Mouse (Mus musculus) embryonic facial prominence, embryonic 10.5 days (tissue): ENCODE measurements around the gene Samd11. TPM values are rescaled to one million over a fixed set of nuclear protein-coding genes. Genes with fewer than 3 reads are reported as not detected.

ENCODE experiments used
- DNase-seq: peaks from one replicate; pipeline ENCODE4 v3.0.0-alpha.2; 2017; ENCODE audit warnings: low spot score
- H3K27ac ChIP-seq: fragments of 300-500 bp; sonication (generic); replicated peaks from 2 replicates; pipeline ENCODE4 v1.5.1; 2016; ENCODE audit warnings: mild to moderate bottlenecking
- H3K27me3 ChIP-seq: fragments of 300-500 bp; sonication (generic); replicated peaks from 2 replicates; pipeline ENCODE4 v1.6.1; 2016; ENCODE audit warnings: low read depth, mild to moderate bottlenecking; ENCODE audit not compliant: poor library complexity, severe bottlenecking
- H3K36me3 ChIP-seq: fragments of 300-500 bp; sonication (generic); replicated peaks from 2 replicates; pipeline ENCODE4 v1.6.1; 2016; ENCODE audit warnings: mild to moderate bottlenecking, moderate library complexity
- H3K4me1 ChIP-seq: fragments of 300-500 bp; sonication (generic); 2 replicates; pipeline ENCODE4 v1.6.1; 2016
- H3K4me3 ChIP-seq: fragments of 300-500 bp; sonication (generic); 2 replicates; pipeline ENCODE4 v1.5.1; 2016; ENCODE audit warnings: mild to moderate bottlenecking, moderate library complexity
- H3K9me3 ChIP-seq: fragments of 300-500 bp; sonication (generic); 2 replicates; pipeline ENCODE4 v1.6.1; 2016; ENCODE audit warnings: mild to moderate bottlenecking
- WGBS: fragments of 180-500 bp; shearing (Covaris S2); methylation state at CpG from one replicate; pipeline ENCODE4 v1.1.7; 2016; 5-methylcytosine and 5-hydroxymethylcytosine counted together
- polyA plus RNA-seq: library from polyadenylated mRNA; unstranded; fragments of >200 nt; fragmentation: Nextera tagmentation; extraction: Ambion mirVana; gene quantifications from 2 replicates; pipeline ENCODE4 v1.2.1, GENCODE M21; 2016

Samd11 gene
- polyA plus RNA-seq, 1 experiment from 2014 or later = 1.6 TPM

- peak overlapping the region; percentile 91 for H3K27ac ChIP-seq
- no peaks in the 10 kb centered on the region for H3K9me3 ChIP-seq
- peak; percentile 69 for DNase-seq
- no peaks in the 10 kb centered on the region for H3K27me3 ChIP-seq
- peaks cover 65% of the 10 kb centered on the region for H3K36me3 ChIP-seq
- peaks cover 21% of the 10 kb centered on the region for H3K4me1 ChIP-seq
- peak overlapping the region; percentile 69 for H3K4me3 ChIP-seq
- 2% methylated on average over 17 of the region's 17 CpGs for WGBS
Measured at GRCm38 (mm10) chr4:156234021-156234501, 21.4 kb downstream of the Samd11 start.

- peaks cover 50% of the 10 kb centered on the region for H3K36me3 ChIP-seq
Measured at GRCm38 (mm10) chr4:156228393-156229024, 26.9 kb downstream of the Samd11 start.

GRCm38 (mm10) chr4:156227752-156228392, 27.6 kb downstream of the Samd11 start:
- H3K36me3 ChIP-seq = peaks cover 45% of the 10 kb centered on the region
- peak overlapping the region; percentile 33 for H3K4me3 ChIP-seq
- no peak for DNase-seq
- H3K27me3 ChIP-seq = no peaks in the 10 kb centered on the region
- 33% methylated on average over 18 of the region's 18 CpGs for WGBS
- no peaks in the 10 kb centered on the region for H3K9me3 ChIP-seq
- H3K27ac ChIP-seq = peak overlapping the region; percentile 30; the same call in 1 of the 2 replicates
- H3K4me1 ChIP-seq = peaks cover 11% of the 10 kb centered on the region

More at GRCm38 (mm10) chr4:156228393-156229024, 26.9 kb downstream of the Samd11 start:
- Histone ChIP-seq H3K27ac (peak overlapping the region; percentile 30; the same call in 1 of the 2 replicates), H3K27me3 (no peaks in the 10 kb centered on the region), H3K4me1 (peaks cover 16% of the 10 kb centered on the region), H3K9me3 (no peaks in the 10 kb centered on the region), H3K4me3 (peak overlapping the region; percentile 33)
- DNase-seq = no peak
- WGBS = 24% methylated on average over 12 of the region's 12 CpGs

GRCm38 (mm10) chr4:156224276-156224675, 31.2 kb downstream of the Samd11 start:
- Histone ChIP-seq H3K4me1 (peaks cover 11% of the 10 kb centered on the region), H3K27me3 (no peaks in the 10 kb centered on the region), H3K27ac (no peak overlapping the region), H3K36me3 (peaks cover 19% of the 10 kb centered on the region), H3K4me3 (no peak overlapping the region), H3K9me3 (no peaks in the 10 kb centered on the region)
- DNase-seq = no peak
- WGBS = 81% methylated on average over 2 of the region's 2 CpGs

GRCm38 (mm10) chr4:156219936-156220335, 35.5 kb downstream of the Samd11 start:
- Histone ChIP-seq H3K27ac (no peak overlapping the region), H3K4me3 (no peak overlapping the region), H3K36me3 (peaks cover 10% of the 10 kb centered on the region; the same call in 1 of the 2 replicates), H3K9me3 (no peaks in the 10 kb centered on the region), H3K27me3 (no peaks in the 10 kb centered on the region), H3K4me1 (peaks cover 5% of the 10 kb centered on the region; the same call in 1 of the 2 replicates)
- WGBS = 90% methylated on average over 11 of the region's 11 CpGs
- DNase-seq = no peak

GRCm38 (mm10) chr4:156217838-156218237, 37.6 kb downstream of the Samd11 start:
- DNase-seq = no peak
- Histone ChIP-seq H3K4me3 (no peak overlapping the region), H3K4me1 (peaks cover 5% of the 10 kb centered on the region; the same call in 1 of the 2 replicates), H3K27ac (no peak overlapping the region), H3K36me3 (peaks cover 10% of the 10 kb centered on the region; the same call in 1 of the 2 replicates), H3K27me3 (no peaks in the 10 kb centered on the region), H3K9me3 (no peaks in the 10 kb centered on the region)
- WGBS = 82% methylated on average over 16 of the region's 16 CpGs

GRCm38 (mm10) chr4:156217022-156217669, 38.3 kb downstream of the Samd11 start:
- H3K4me3 ChIP-seq = no peak overlapping the region
- no peak overlapping the region for H3K27ac ChIP-seq
- peaks cover 5% of the 10 kb centered on the region; the same call in 1 of the 2 replicates for H3K36me3 ChIP-seq
- H3K27me3 ChIP-seq = no peaks in the 10 kb centered on the region
- no peaks in the 10 kb centered on the region for H3K9me3 ChIP-seq
- DNase-seq = no peak
- H3K4me1 ChIP-seq = peaks cover 5% of the 10 kb centered on the region; the same call in 1 of the 2 replicates
- 82% methylated on average over 16 of the region's 16 CpGs for WGBS

- DNase-seq = no peak
- H3K27ac ChIP-seq = no peak overlapping the region
- WGBS = 91% methylated on average over 2 of the region's 2 CpGs
Measured at GRCm38 (mm10) chr4:156216196-156216595, 39.3 kb downstream of the Samd11 start.

GRCm38 (mm10) chr4:156215649-156216048, 39.8 kb downstream of the Samd11 start, which contains the start of gene Perm1:
Gene Perm1, plus strand, starts transcription at chr4:156215868.
- Histone ChIP-seq H3K27me3 (no peaks in the 10 kb centered on the region), H3K27ac (no peak within 1 kb of the TSS), H3K4me1 (peaks cover 5% of the 10 kb centered on the region; the same call in 1 of the 2 replicates), H3K4me3 (no peak within 1 kb of the TSS), H3K9me3 (no peaks in the 10 kb centered on the region), H3K36me3 (no peaks in the 10 kb centered on the region; the same call in 1 of the 2 replicates)
- DNase-seq = no peak
- 77% methylated on average over 4 of the region's 4 CpGs for WGBS

More at GRCm38 (mm10) chr4:156216196-156216595, 39.3 kb downstream of the Samd11 start:
- H3K4me1 ChIP-seq = peaks cover 5% of the 10 kb centered on the region; the same call in 1 of the 2 replicates
- no peaks in the 10 kb centered on the region for H3K9me3 ChIP-seq
- no peaks in the 10 kb centered on the region; the same call in 1 of the 2 replicates for H3K36me3 ChIP-seq
- H3K4me3 ChIP-seq = no peak overlapping the region
- no peaks in the 10 kb centered on the region for H3K27me3 ChIP-seq

GRCm38 (mm10) chr4:156213134-156213533, 42.3 kb downstream of the Samd11 start:
- no peak for DNase-seq
- Histone ChIP-seq H3K36me3 (no peaks in the 10 kb centered on the region; the same call in 1 of the 2 replicates), H3K27me3 (no peaks in the 10 kb centered on the region), H3K4me3 (no peak overlapping the region), H3K9me3 (no peaks in the 10 kb centered on the region), H3K4me1 (peaks cover 5% of the 10 kb centered on the region; the same call in 1 of the 2 replicates), H3K27ac (no peak overlapping the region)
- WGBS = 93% methylated on average over 13 of the region's 13 CpGs

GRCm38 (mm10) chr4:156209963-156210635, 45.4 kb downstream of the Samd11 start:
- no peak overlapping the region for H3K4me3 ChIP-seq
- no peaks in the 10 kb centered on the region for H3K4me1 ChIP-seq
- no peak for DNase-seq
- 82% methylated on average over 13 of the region's 13 CpGs for WGBS
- no peak overlapping the region for H3K27ac ChIP-seq
- H3K27me3 ChIP-seq = peaks cover 10% of the 10 kb centered on the region
- H3K36me3 ChIP-seq = no peaks in the 10 kb centered on the region; the same call in 1 of the 2 replicates
- no peaks in the 10 kb centered on the region for H3K9me3 ChIP-seq

GRCm38 (mm10) chr4:156208872-156209271, 46.6 kb downstream of the Samd11 start:
- Histone ChIP-seq H3K27ac (no peak overlapping the region), H3K27me3 (peaks cover 22% of the 10 kb centered on the region), H3K4me1 (peaks cover 11% of the 10 kb centered on the region), H3K4me3 (no peak overlapping the region), H3K36me3 (no peaks in the 10 kb centered on the region; the same call in 1 of the 2 replicates), H3K9me3 (no peaks in the 10 kb centered on the region)
- no peak for DNase-seq
- WGBS = 84% methylated on average over 4 of the region's 4 CpGs
